Mouse (Mus musculus) right cerebral cortex, postnatal 4 days (tissue): ENCODE data around the gene Zfp385c.
A peak's percentile ranks its signal among the peaks of the same experiment; 100 is the strongest.
"Not testable (repeated sequence)": the region's sequence is repeated elsewhere in the genome, so short reads cannot be mapped to it uniquely, and the experiment has no call there.

Experiments used
- DNase-seq: peaks from one replicate; pipeline ENCODE4 v3.0.0-alpha.2; 2022

Zfp385c gene

GRCm38 (mm10) chr11:100685371-100685770 lies 6.9 kb downstream of the Zfp385c start:
- no peak for DNase-seq

- no peak for DNase-seq
These were observed 8.2 kb downstream of the Zfp385c start for GRCm38 (mm10) chr11:100684084-100684483.

GRCm38 (mm10) chr11:100682526-100682925 lies 9.7 kb downstream of the Zfp385c start:
- no peak for DNase-seq

GRCm38 (mm10) chr11:100681826-100682225 lies 10.4 kb downstream of the Zfp385c start:
- DNase-seq, result no peak

- no peak for DNase-seq
These were observed 14.4 kb downstream of the Zfp385c start for GRCm38 (mm10) chr11:100677810-100678209.

GRCm38 (mm10) chr11:100673169-100673568 lies 19.1 kb downstream of the Zfp385c start:
- DNase-seq, result no peak

- no peak for DNase-seq
These were observed 20.3 kb downstream of the Zfp385c start for GRCm38 (mm10) chr11:100671956-100672355.

- no peak for DNase-seq
These were observed 21.2 kb downstream of the Zfp385c start for GRCm38 (mm10) chr11:100671049-100671448.

GRCm38 (mm10) chr11:100659806-100660205 lies 32.4 kb downstream of the Zfp385c start:
- no peak for DNase-seq

- DNase-seq, result no peak
These were observed 35.8 kb downstream of the Zfp385c start for GRCm38 (mm10) chr11:100656458-100656857.

GRCm38 (mm10) chr11:100655589-100655988 lies 36.7 kb downstream of the Zfp385c start:
- not testable (repeated sequence) for DNase-seq

GRCm38 (mm10) chr11:100651748-100652147 lies 40.5 kb downstream of the Zfp385c start:
- DNase-seq, result no peak

GRCm38 (mm10) chr11:100651205-100651604 lies 41.0 kb downstream of the Zfp385c start:
- DNase-seq, result no peak

GRCm38 (mm10) chr11:100648405-100648804 lies 43.9 kb downstream of the Zfp385c start:
- DNase-seq, result no peak

- peak; percentile 61 for DNase-seq
These were observed 46.0 kb downstream of the Zfp385c start for GRCm38 (mm10) chr11:100646265-100646664.

GRCm38 (mm10) chr11:100643612-100644575 lies 48.4 kb downstream of the Zfp385c start:
- DNase-seq, result no peak

GRCm38 (mm10) chr11:100640159-100640906 lies 51.9 kb downstream of the Zfp385c start:
- DNase-seq, result peak; percentile 55

GRCm38 (mm10) chr11:100634530-100634929 lies 57.7 kb downstream of the Zfp385c start:
- DNase-seq, result no peak

- peak; percentile 30 for DNase-seq
These were observed 63.3 kb downstream of the Zfp385c start for GRCm38 (mm10) chr11:100628862-100629352.

- DNase-seq, result no peak
These were observed 64.2 kb downstream of the Zfp385c start for GRCm38 (mm10) chr11:100628056-100628455.

- peak; percentile 76 for DNase-seq
These were observed 65.5 kb downstream of the Zfp385c start for GRCm38 (mm10) chr11:100626701-100627195.

GRCm38 (mm10) chr11:100625754-100626700 lies 66.2 kb downstream of the Zfp385c start:
- no peak for DNase-seq
